Mouse (Mus musculus) heart, adult 2 months (tissue): ENCODE results near the gene Klf9.

ENCODE experiments used
- CTCF ChIP-seq: fragments of 200-600 bp; IDR thresholded peaks from 2 replicates; pipeline ENCODE4 v1.8.1; 2022; ENCODE audit warnings: antibody characterized with exemption, mild to moderate bottlenecking, moderate library complexity
- EP300 ChIP-seq: fragments of 200-500 bp; IDR thresholded peaks from 2 replicates; pipeline ENCODE4 v1.6.1; 2011; ENCODE audit warnings: low read depth, low read length, control low read depth; ENCODE audit not compliant: insufficient read depth
- POLR2A ChIP-seq: fragments of 200-500 bp; IDR thresholded peaks from 2 replicates; pipeline ENCODE4 v1.6.1; 2011; ENCODE audit warnings: mild to moderate bottlenecking, low read depth, low read length, control low read depth; ENCODE audit not compliant: insufficient read depth

DNA sequence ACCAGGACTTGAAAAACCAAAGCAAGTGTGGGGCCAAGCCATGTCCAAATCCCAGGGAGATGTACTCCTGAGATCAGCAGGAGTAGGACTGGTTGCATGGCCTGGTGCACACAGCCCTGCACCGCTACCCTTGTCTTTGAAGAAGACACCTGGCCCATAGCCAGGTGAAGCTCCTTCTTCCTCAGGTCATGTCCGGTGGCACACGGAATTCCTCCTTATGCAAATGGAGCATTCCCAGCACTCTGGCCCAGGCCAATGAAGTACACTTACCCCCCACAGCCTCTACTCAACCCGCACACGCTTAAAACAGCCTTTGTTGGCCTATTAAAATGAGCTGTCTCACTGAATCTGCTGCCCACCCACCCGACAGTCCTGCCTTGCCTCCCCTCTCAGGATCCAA lies 50.5 kb downstream of the Klf9 start:
- no peak for TF ChIP-seq CTCF
- no peak for TF ChIP-seq EP300
- no peak for TF ChIP-seq POLR2A
